Mouse (Mus musculus) MEL (cell line): ENCODE results near the gene Urb1. TPM values are rescaled to one million over a fixed set of nuclear protein-coding genes. Genes with fewer than 3 reads are reported as not detected.

Source experiments
- DNase-seq: peaks from one replicate; pipeline ENCODE4 v3.0.0; 2011; ENCODE audit warnings: low read depth, low spot score
- H3K27ac ChIP-seq: 2 replicates; pipeline ENCODE4 v1.5.1; 2012; ENCODE audit warnings: low read depth, mild to moderate bottlenecking, control low read depth, low read length, moderate library complexity; ENCODE audit not compliant: control insufficient read depth
- H3K27me3 ChIP-seq, 2 experiments: fragments of 150-350 bp in 1 of 2; sonication (generic) in 1 of 2; 2 replicates each; pipeline ENCODE4 v1.6.1; 2012; ENCODE audit warnings: low read length in 2 of 2, mild to moderate bottlenecking in 2 of 2, improper control_type of control experiment in 1 of 2, moderate library complexity in 1 of 2; ENCODE audit not compliant: insufficient read depth in 2 of 2, control insufficient read depth in 1 of 2
- H3K36me3 ChIP-seq, 2 experiments: 2 replicates each; pipeline ENCODE4 v1.6.1; 2012 to 2014; ENCODE audit warnings: low read length in 2 of 2, improper control_type of control experiment in 1 of 2, inconsistent platforms in 1 of 2, mild to moderate bottlenecking in 1 of 2; ENCODE audit not compliant: insufficient read depth in 2 of 2, control insufficient read depth in 1 of 2
- H3K4me1 ChIP-seq, 2 experiments: fragments of 150-350 bp in 1 of 2; sonication (generic) in 1 of 2; 2 replicates each; pipeline ENCODE4 v1.6.1; 2012; ENCODE audit warnings: low read length in 2 of 2, improper control_type of control experiment in 1 of 2, mild to moderate bottlenecking in 1 of 2; ENCODE audit not compliant: insufficient read depth in 2 of 2, control insufficient read depth in 1 of 2
- H3K4me3 ChIP-seq, 2 experiments: fragments of 150-350 bp in 1 of 2; sonication (generic) in 1 of 2; 2 replicates each; pipeline ENCODE4 v1.5.1; 2012; ENCODE audit warnings: low read depth in 2 of 2, low read length in 2 of 2, mild to moderate bottlenecking in 2 of 2, moderate library complexity in 2 of 2, control low read depth in 1 of 2, improper control_type of control experiment in 1 of 2; ENCODE audit not compliant: control insufficient read depth in 1 of 2, insufficient read depth in 1 of 2
- H3K79me2 ChIP-seq: 2 replicates; pipeline ENCODE4 v1.6.1; 2012; ENCODE audit warnings: mild to moderate bottlenecking, low read length, moderate library complexity; ENCODE audit not compliant: control insufficient read depth, poor library complexity, insufficient read depth
- H3K9ac ChIP-seq: 2 replicates; pipeline ENCODE4 v1.6.1; 2012; ENCODE audit warnings: low read depth, mild to moderate bottlenecking, control low read depth, low read length, moderate library complexity; ENCODE audit not compliant: control insufficient read depth, poor library complexity, severe bottlenecking
- H3K9me3 ChIP-seq: fragments of 150-350 bp; sonication (generic); replicated peaks from 2 replicates; pipeline ENCODE4 v1.6.1; 2012; ENCODE audit warnings: mild to moderate bottlenecking, low read length, improper control_type of control experiment, moderate library complexity; ENCODE audit not compliant: insufficient read depth
- BHLHE40 ChIP-seq: IDR thresholded peaks from 2 replicates; pipeline ENCODE4 v1.6.1; 2012; ENCODE audit warnings: low read depth, mild to moderate bottlenecking, inconsistent platforms, low read length, improper control_type of control experiment, borderline replicate concordance
- CHD2 ChIP-seq: IDR thresholded peaks from 2 replicates; pipeline ENCODE4 v1.6.1; 2011; ENCODE audit warnings: low read length, improper control_type of control experiment
- CTCF ChIP-seq, 3 experiments: IDR thresholded peaks in 2 of 3; conservative IDR thresholded peaks in 1 of 3; 2 replicates each; pipeline ENCODE4 v1.5.1; 2011 to 2012; ENCODE audit warnings: low read length in 3 of 3, low read depth in 2 of 3, mild to moderate bottlenecking in 2 of 3, improper control_type of control experiment in 1 of 3, inconsistent platforms in 1 of 3, mixed read lengths in 1 of 3, moderate library complexity in 1 of 3; ENCODE audit not compliant: control insufficient read depth in 1 of 3, insufficient read depth in 1 of 3, poor library complexity in 1 of 3, severe bottlenecking in 1 of 3
- ETS1 ChIP-seq: IDR thresholded peaks from 2 replicates; pipeline ENCODE4 v1.6.1; 2012; ENCODE audit warnings: low read depth, mild to moderate bottlenecking, inconsistent platforms, low read length, improper control_type of control experiment, moderate library complexity
- GATA1 ChIP-seq: IDR thresholded peaks from 2 replicates; pipeline ENCODE4 v1.6.1; 2011; ENCODE audit warnings: low read depth, low read length, improper control_type of control experiment
- JUND ChIP-seq: IDR thresholded peaks from 2 replicates; pipeline ENCODE4 v1.6.1; 2011; ENCODE audit warnings: low read depth, mild to moderate bottlenecking, improper control_type of control experiment, low read length
- KAT2A ChIP-seq: conservative IDR thresholded peaks from 2 replicates; pipeline ENCODE4 v1.6.1; 2012; ENCODE audit warnings: low read depth, low read length, improper control_type of control experiment, inconsistent platforms
- MAZ ChIP-seq: IDR thresholded peaks from 2 replicates; pipeline ENCODE4 v1.6.1; 2012; ENCODE audit warnings: low read depth, mild to moderate bottlenecking, inconsistent platforms, low read length, improper control_type of control experiment
- MXI1 ChIP-seq: IDR thresholded peaks from 2 replicates; pipeline ENCODE4 v1.6.1; 2011; ENCODE audit warnings: mild to moderate bottlenecking, low read depth, low read length, improper control_type of control experiment
- NELFE ChIP-seq: IDR thresholded peaks from 2 replicates; pipeline ENCODE4 v1.6.1; 2011; ENCODE audit warnings: low read depth, low read length, improper control_type of control experiment
- POLR2A ChIP-seq, 2 experiments: IDR thresholded peaks; 2 replicates each; pipeline ENCODE4 v1.6.1; 2011 to 2012; ENCODE audit warnings: low read length in 2 of 2, mild to moderate bottlenecking in 2 of 2, control low read depth in 1 of 2, improper control_type of control experiment in 1 of 2, low read depth in 1 of 2, moderate library complexity in 1 of 2; ENCODE audit not compliant: control insufficient read depth in 1 of 2, insufficient read depth in 1 of 2, poor library complexity in 1 of 2
- RCOR1 ChIP-seq: IDR thresholded peaks from 2 replicates; pipeline ENCODE4 v1.6.1; 2012; ENCODE audit warnings: low read depth, mild to moderate bottlenecking, inconsistent platforms, low read length, improper control_type of control experiment
- SIN3A ChIP-seq: IDR thresholded peaks from 2 replicates; pipeline ENCODE4 v1.6.1; 2012; ENCODE audit warnings: low read length, improper control_type of control experiment, inconsistent platforms
- SMC3 ChIP-seq: IDR thresholded peaks from 2 replicates; pipeline ENCODE4 v1.6.1; 2011; ENCODE audit warnings: low read depth, low read length, improper control_type of control experiment
- TAL1 ChIP-seq: IDR thresholded peaks from 2 replicates; pipeline ENCODE4 v1.6.1; 2012; ENCODE audit warnings: mild to moderate bottlenecking, inconsistent platforms, low read length, moderate library complexity, mixed read lengths
- TCF12 ChIP-seq: IDR thresholded peaks from 2 replicates; pipeline ENCODE4 v1.6.1; 2014; ENCODE audit warnings: low read depth, mild to moderate bottlenecking, inconsistent platforms, low read length, improper control_type of control experiment, moderate library complexity
- UBTF ChIP-seq: IDR thresholded peaks from 2 replicates; pipeline ENCODE4 v1.6.1; 2012; ENCODE audit warnings: low read depth, mild to moderate bottlenecking, inconsistent platforms, low read length, improper control_type of control experiment, moderate library complexity, borderline replicate concordance; ENCODE audit not compliant: insufficient read depth
- ZNF384 ChIP-seq: IDR thresholded peaks from 2 replicates; pipeline ENCODE4 v1.6.1; 2012; ENCODE audit warnings: low read depth, mild to moderate bottlenecking, inconsistent platforms, low read length, improper control_type of control experiment
- polyA plus RNA-seq, 2 experiments: library from polyadenylated mRNA; stranded (reverse) in 1 of 2; unstranded in 1 of 2; fragments of >175 nt in 1 of 2; fragments of >200 nt in 1 of 2; gene quantifications; 2 replicates each; pipeline versions ENCODE4 v1.2.1 to v1.2.4; 2012; ENCODE audit warnings: low replicate concordance in 2 of 2, low read depth in 1 of 2; ENCODE audit not compliant: insufficient read length in 2 of 2, insufficient read depth in 1 of 2, missing spikeins in 1 of 2
- total RNA-seq: library from RNA; depleted of rRNA; stranded (reverse); fragments of 300-350 nt; gene quantifications from 2 replicates; pipeline ENCODE4 v1.2.3, GENCODE M21; 2012

The Urb1 gene
- total and polyA plus RNA-seq, 3 experiments = 26.2 to 36.7 (median 35.3) TPM

GRCm38 (mm10) chr16:90821046-90821697, 11.0 kb upstream of the Urb1 start:
- Histone ChIP-seq H3K4me3 (no peak overlapping the region), H3K4me1 (no peaks in the 10 kb centered on the region), H3K79me2 (no peaks in the 10 kb centered on the region), H3K36me3 (no peaks in the 10 kb centered on the region), H3K27me3 (peaks cover 0 to 7% of the 10 kb centered on the region in 2 experiments; a peak in 3 of 4 replicates), H3K27ac (no peak overlapping the region), H3K9ac (no peak overlapping the region), H3K9me3 (no peaks in the 10 kb centered on the region)
- no peak for TF ChIP-seq UBTF
- no peak for TF ChIP-seq GATA1
- TF ChIP-seq CHD2 = no peak
- no peak for TF ChIP-seq JUND
- no peak for TF ChIP-seq MXI1
- no peak for TF ChIP-seq SIN3A
- TF ChIP-seq TCF12 = no peak
- no peak for TF ChIP-seq POLR2A (IDR thresholded peaks at IDR 0.05; ENCODE audit: control insufficient read depth in 1 of 2, insufficient read depth in 1 of 2, low read depth in 1 of 2, low read length in 2 of 2, poor library complexity in 1 of 2)
- no peak for TF ChIP-seq SMC3
- DNase-seq = no peak

DNA sequence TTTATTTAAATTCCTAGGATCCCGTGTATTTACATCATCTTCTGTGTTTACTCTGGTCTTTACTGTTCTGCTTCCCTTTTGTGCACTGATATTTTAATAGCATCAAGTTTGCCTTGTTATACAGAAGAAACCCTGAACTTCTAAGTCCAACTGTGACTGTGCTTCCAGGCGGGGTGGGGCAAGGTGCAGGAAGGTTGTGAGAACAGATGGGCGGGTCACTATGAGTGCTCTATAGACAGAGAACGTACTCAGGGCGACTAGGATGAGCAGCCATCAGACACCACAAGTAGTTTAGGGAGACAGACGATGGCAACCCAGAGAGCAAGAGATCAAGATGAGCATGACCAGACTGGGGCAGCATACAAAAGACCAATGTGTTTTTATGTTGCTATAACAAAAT, 10.1 kb upstream of the Urb1 start:
- no peak for TF ChIP-seq RCOR1
- TF ChIP-seq ZNF384 = no peak
- TF ChIP-seq ETS1 = no peak
- TF ChIP-seq BHLHE40 = no peak
- TF ChIP-seq NELFE = no peak
- TF ChIP-seq MAZ = no peak
- no peak for TF ChIP-seq TAL1
- no peak for TF ChIP-seq KAT2A
- TF ChIP-seq CTCF (IDR thresholded peaks at IDR 0.05 in 2 of 3, conservative IDR thresholded peaks at IDR 0.05 in 1 of 3; ENCODE audit: control insufficient read depth in 1 of 3, insufficient read depth in 1 of 3, low read depth in 2 of 3, low read length in 3 of 3, poor library complexity in 1 of 3, severe bottlenecking in 1 of 3) = no peak
- TF ChIP-seq CHD2 = no peak
- TF ChIP-seq, all 39 proteins: peak for 0
- peaks cover 0 to 7% of the 10 kb centered on the region in 2 experiments; a peak in 3 of 4 replicates for H3K27me3 ChIP-seq

More for the DNA sequence above, 10.1 kb upstream of the Urb1 start:
- no peak overlapping the region for H3K9ac ChIP-seq
- no peaks in the 10 kb centered on the region for H3K79me2 ChIP-seq
- no peaks in the 10 kb centered on the region for H3K9me3 ChIP-seq
- H3K36me3 ChIP-seq = no peaks in the 10 kb centered on the region
- no peak for DNase-seq
- no peak overlapping the region for H3K27ac ChIP-seq
- no peaks in the 10 kb centered on the region for H3K4me1 ChIP-seq
- no peak overlapping the region for H3K4me3 ChIP-seq
